Mouse (Mus musculus): ENCODE results near the gene Pde11a. TPM values are rescaled to one million over a fixed set of nuclear protein-coding genes. Genes with fewer than 3 reads are reported as not detected.

Gene Pde11a
- total RNA-seq, 4 experiments from 2014 or later: 1.2 to 8.6 (median 3.8) TPM

GRCm38 (mm10) chr2:75959850-75960365 lies 378.7 kb downstream of the Pde11a start:
- DNase-seq (ENCODE audit: low spot score): no peak

- DNase-seq (ENCODE audit: low spot score): no peak
Observed at GRCm38 (mm10) chr2:75959183-75959849, 379.3 kb downstream of the Pde11a start.

GRCm38 (mm10) chr2:75955709-75956108 lies 382.9 kb downstream of the Pde11a start:
- DNase-seq (ENCODE audit: low spot score): no peak

- DNase-seq (ENCODE audit: low spot score): no peak
Observed at GRCm38 (mm10) chr2:75953320-75953719, 385.3 kb downstream of the Pde11a start.

GRCm38 (mm10) chr2:75950685-75951084 lies 387.9 kb downstream of the Pde11a start:
- no peak for DNase-seq (ENCODE audit: low spot score)

Small RNA genes lying within 50 kb of the gene (microRNA-seq; reads per million reads assigned to microRNA genes)
- gene Gm44337: not detected

Other genes with a start within 250 kb of the Pde11a start
- gene Cyct, start 21.7 kb upstream of the Pde11a start, total RNA-seq (2022): 1 to 10 TPM in 1 of 4 experiments, under 1 TPM in 3; 0.44 to 1.2 (median 0.56) TPM
- gene Rbm45, start 31.2 kb upstream of the Pde11a start, total RNA-seq (2022): 10 to 100 TPM; 17.9 to 21.6 (median 19.2) TPM
- 10 to 100 TPM; 12.5 to 19.0 (median 17.0) TPM for gene Osbpl6, start 67.7 kb upstream of the Pde11a start, total RNA-seq (2022)